Mouse (Mus musculus) neural tube, embryonic 10.5 days (tissue): ENCODE measurements around the gene Klrb1c.
A peak's percentile ranks its signal among the peaks of the same experiment; 100 is the strongest.
"Not testable (repeated sequence)": the region's sequence is repeated elsewhere in the genome, so short reads cannot be mapped to it uniquely, and the experiment has no call there.

Experiments used
- DNase-seq: peaks from one replicate; pipeline ENCODE4 v3.0.0-alpha.2; 2017; ENCODE audit warnings: low spot score; ENCODE audit errors: extremely low spot score

Gene Klrb1c

DNA sequence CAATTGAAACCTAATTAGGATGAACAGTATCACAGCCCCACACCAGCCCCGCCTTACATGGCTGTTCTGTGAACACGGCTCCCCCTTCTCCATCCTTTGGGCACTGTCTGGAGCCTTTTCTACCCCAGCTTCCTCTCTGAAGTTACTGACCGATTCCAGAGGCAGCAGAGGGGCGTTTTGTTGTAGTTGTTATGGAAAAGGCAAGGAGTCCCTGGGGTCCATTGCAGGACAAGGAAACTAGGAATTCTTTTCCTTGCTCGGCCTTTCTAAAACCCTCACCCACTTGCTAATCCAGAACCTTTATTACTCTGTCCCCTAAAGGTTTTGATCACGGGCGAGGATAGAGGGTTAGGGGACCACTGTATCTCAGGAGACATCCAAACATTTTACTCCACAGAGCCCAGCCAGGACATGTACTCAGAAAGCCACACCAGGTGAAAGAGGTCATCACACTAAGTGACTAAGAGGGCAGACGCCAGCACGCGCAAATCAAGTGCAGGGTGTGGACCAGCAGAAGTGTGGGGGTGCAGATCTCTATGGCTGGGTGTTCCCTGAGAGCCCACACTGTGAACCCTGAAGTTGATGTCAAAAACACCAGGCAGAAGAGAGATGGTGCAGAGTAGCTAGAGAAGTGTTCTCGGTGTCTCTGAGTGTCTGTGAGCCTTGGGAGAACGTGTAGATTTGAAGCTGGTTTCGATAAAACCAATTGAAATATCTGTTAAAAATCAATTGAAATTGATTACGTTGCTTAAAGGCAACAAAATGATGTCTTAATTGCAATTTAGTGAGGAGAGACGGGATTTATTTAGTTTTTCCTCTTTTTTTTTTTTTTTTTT is 9.1 kb upstream of the Klrb1c start:
- DNase-seq: peak; percentile 48

DNA sequence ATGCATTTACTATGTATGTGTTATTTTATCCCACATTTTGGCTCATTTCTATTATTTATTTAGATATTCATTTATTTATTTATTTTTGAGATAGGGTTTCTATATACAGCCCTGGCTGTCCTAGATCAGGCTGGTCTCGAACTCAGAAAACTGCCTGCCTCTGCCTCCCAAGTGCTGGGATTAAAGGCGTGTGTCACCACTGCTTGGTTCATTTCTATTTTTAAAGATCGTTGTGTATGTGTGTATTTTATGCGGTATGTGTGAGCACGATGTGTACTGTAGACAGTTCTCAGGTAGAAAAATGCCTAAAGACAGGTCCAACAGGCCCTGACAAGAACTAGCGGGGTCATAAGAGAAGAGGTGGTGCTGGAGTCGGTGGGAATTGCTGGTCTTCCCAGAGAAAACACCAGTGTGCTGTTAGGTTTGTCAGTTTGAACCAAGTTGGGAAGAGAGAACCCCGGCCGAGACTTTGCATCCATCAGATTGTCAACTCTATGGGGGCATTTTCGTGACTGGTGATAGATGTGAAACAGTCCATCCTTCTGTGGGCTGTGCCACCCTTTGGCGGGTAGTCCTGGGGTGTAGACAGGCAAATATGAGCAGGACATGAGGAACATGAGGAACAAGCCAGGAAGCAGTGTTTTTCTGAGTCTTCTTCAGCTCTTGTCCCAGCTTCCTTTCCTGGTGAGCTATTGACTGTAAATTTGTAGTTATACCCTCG is 8.3 kb upstream of the Klrb1c start:
- DNase-seq: no peak

DNA sequence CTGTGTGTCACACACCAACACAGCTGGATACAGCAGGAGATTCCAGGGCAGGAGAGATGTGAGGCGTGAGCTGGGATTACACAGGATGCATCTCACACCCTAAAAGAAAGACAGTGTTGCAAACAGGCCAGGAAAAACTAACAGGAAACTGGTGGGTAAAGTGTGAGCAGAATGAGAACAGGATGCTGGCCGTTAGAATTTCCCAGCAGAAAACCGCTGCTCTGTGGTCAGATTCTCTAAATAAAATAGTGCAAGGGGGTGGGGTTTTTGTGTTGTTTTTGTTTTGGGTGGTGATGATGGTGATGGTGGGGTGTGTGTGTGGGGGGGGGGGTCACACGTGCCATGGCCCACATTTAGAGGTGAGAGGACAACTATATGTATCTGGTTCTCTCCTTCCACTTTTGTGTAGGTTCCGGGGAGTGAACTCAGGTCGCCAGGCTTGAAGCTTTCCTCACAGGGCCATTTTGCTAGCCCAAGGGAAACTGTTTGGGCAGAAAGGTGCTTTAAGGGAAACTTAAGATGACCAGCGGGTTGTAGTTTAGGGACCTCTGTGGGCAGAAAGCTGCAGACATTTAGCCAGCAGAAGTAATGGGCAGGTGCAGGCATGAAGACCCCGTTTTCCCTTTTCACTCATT is 7.4 kb upstream of the Klrb1c start:
- no peak for DNase-seq

DNA sequence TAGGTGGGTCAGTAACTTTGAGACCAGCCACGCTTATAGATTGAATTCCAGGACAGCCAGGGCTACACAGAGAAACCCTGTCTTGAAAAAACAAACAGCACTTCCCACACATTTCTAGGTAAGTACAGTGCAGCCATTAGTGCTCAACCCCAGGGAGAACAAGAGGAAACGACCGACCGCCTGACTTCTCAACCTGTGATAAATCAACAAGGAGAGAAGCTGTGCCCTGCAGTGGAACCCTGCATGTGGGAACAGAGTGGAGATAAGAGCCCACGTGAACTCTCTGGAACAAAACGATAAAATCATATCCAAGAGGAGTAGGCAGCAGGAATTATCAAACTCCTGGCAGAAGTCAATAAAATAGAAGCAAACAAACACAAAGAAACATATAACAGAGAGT is 4.7 kb upstream of the Klrb1c start:
- no peak for DNase-seq

DNA sequence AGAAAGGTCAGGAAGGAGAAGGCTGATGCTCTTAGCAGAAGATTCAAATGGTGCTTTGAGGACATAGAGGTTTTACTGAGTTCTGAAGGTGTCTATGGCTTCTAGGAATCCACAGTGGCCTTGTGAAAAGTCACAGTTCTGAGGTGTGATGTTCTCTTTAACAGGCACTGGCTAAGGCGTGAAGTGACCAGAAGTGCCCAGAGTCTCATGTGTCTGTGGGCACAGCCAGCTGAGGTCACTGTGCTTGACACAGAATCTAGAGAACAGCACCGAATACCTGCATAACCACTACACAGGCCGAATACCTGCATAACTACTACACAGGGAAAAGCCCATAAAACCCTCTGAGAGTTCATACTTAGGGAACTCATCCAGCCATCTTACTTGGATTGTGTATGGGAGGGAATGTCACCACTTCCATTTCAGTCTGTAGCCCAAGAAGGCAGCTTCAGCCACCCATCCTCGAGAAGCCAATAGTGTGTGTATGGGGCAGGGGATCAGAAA is 1.5 kb upstream of the Klrb1c start:
- DNase-seq: not testable (repeated sequence)

DNA sequence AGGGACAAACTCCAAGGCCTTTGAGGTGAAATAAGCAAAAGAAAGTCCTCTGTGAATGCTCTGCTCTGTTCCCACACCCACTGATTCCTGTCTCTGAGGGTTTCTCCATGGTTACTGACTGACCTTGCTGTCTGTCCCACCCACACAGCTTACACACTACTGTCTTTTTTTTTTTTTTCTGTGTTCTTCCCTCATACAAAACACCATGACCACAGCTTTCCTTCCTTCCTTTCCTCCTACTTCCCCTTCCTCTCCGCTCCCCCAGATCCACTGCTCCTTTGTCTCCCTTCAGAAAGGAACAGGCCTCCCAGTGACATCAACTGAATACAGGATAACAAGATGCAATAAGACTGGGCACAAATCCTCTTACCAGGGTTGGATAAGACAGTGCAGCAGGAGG is 498 bp downstream of the Klrb1c start:
- no peak for DNase-seq

DNA sequence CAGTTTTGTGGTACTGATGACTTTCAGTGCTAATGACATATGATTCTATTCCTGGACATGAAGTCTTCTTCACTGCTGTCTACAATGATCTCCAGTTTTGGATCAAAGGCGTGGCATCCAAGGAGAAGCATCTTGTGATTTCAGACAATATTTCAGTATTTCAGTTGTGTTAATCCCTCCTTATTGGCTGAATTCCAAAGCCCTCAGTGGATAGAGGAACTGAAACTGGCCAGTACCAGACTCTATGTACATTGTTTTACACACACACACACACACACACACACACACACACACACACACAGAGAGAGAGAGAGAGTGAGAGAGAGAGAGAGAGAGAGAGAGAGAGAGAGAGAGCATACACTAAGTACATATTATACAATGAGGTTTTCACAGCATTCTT is 2.6 kb downstream of the Klrb1c start:
- not testable (repeated sequence) for DNase-seq

DNA sequence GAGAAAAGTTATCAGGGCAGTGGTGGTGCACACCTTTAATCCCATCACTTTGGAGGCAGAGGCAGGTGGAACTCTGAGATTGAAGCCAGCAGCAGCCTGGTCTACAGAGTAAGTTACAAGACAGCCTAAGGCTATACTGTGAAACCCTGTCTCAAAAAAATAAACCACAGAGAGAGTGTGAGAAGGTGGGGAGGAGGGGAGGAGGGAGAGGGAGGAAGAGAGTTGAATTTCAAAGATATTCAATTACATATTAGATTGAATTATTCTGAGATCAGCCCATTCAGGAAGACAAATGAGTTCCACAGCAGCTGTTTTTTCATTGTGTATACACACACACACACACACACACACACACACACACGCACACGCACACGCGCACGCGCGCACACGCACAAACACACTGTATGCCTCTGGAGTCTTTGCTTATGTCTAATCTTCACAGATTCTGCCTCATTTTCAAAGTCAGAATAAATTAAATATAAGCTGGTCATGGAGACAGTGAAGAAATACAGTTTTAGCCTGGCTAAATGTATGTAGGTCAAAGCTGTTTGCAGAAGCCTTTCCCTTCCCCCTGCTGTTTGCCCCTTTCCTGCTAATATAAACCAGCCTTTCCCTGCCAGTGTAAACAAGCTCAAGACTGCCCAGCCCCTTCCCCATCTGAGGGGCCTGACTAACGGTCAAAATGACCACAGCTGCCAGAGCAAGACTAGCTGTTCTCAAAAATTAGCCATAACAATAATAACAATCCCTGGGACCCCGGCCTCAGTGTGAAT is 19.3 kb downstream of the Klrb1c start:
- no peak for DNase-seq

DNA sequence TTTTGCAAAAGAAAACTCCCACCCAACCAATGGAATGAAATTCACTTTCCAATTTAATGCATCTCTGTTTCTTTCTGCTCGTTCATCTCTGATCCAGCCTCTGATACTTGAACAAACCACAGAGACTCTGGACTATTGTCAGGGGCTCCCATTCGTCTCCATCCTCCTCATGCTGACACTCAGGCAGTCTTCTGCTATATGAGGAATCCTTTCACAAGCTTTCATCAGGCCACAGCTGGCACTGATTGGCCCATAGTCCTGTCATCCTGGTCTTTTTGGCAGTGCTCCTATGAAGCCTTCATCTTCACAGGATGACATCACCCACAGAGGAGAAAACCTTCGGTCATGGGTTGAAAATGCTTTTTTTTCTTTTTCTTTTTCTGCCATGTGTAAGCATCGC is 21.0 kb downstream of the Klrb1c start:
- no peak for DNase-seq

DNA sequence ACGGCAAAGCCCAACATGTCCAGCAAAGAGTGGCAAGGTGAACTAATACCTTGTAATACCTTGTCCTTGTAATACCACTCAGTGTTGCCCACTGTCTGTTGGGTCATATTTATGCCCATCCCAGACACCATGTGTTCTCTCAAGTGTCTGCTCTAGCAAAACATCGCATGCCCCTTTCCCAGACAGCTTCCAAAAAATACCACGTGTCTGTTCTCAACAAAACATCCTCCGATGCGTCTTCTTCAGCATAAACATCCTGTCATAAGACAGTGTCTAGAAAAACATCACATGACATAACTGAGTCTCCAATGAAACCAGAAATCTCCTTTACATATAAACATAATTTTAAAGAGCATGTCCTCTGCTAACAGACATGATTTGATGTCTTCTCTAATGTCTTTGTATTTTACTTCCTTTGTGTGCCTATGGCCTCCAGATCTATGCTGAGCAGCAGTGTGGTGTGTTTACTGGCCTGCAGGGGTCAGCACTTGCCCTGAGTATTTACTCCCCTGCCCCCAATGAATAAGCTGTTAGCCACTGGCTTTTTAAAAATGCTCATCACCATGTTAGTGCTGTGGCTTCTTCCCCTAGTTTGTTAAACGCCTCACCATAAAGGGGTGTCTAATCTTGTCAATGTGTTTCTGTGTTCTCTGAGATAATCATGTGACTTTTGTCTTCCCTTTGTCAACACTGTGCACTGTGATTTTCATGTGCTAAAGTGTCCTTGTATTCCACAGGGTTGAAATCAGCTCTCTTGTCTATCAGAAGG is 22.3 kb downstream of the Klrb1c start:
- DNase-seq: not testable (repeated sequence)

DNA sequence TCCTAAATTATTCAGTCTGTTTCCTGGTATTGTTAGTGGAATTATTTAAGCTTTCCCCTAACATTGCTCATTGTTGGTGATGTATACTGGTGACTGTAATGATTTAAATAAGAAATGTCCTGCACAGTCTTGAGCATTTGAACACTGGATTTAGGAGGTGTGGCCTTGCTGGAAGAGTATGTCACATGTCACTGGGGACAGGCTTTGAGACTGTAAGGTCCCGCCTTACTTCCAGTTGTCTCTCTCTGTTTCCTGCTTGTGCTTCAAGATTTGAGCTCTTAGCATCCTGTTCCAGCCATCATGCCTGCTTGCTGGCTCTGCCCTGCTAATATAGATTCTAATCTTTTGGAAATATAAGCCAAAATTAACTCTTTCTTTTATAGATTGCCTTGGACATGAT is 23.8 kb downstream of the Klrb1c start:
- DNase-seq: no peak

DNA sequence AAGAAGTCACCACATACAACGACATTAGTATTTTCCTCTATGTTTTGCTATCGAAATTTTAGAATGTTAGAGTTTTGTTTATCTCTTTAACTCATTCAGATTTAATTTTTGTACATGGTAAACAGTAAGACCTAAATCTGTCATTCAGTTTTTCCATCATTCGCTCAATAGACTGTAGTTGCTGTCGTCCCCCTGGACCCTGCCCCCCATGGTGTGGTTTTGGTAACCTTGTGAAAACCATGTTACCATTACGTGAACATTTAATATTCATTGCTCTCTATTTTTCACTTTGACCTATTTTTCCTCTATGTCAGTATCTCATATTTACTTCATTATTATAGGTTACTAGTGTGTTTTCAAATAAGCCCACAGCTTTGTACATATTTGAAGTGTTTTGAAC is 24.4 kb downstream of the Klrb1c start:
- no peak for DNase-seq

DNA sequence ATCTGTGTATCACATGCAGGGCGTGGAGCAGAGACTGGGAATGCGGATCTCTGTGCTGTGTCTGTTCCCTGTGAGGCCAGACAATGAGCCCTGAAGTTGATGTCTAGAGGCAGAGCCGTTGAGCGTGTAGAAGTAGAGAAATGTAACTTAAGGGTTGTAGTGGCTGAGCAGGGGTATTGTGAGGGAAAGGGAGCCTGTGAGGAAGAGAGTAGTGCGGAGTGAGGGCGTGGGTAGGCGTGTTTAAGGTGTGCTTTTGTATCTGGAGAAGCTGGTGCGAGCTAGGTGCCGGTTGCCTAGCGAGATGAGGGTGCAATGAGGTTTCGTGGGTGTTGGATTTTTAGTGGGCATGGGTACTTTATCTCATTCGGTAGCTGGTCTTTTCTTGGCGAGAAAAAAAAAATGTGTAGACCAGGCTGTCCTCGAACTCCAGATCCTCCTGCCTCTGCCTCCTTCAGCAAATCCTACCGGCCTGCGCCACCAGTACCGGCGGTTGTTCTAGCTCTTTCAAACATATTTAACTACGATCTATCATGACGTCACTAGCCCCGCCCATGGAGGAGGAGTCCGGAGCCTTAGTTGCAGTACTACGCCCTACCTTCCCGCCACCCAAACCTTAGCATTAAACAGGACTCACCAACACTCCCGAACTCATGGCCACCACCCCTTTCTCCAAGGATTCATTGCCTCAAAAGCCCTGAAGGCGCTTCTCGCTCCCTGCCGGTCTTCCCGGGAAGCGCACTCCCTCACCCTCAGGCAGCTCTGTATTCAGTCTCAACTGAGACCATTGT is 25.1 kb downstream of the Klrb1c start:
- peak; percentile 99 for DNase-seq

DNA sequence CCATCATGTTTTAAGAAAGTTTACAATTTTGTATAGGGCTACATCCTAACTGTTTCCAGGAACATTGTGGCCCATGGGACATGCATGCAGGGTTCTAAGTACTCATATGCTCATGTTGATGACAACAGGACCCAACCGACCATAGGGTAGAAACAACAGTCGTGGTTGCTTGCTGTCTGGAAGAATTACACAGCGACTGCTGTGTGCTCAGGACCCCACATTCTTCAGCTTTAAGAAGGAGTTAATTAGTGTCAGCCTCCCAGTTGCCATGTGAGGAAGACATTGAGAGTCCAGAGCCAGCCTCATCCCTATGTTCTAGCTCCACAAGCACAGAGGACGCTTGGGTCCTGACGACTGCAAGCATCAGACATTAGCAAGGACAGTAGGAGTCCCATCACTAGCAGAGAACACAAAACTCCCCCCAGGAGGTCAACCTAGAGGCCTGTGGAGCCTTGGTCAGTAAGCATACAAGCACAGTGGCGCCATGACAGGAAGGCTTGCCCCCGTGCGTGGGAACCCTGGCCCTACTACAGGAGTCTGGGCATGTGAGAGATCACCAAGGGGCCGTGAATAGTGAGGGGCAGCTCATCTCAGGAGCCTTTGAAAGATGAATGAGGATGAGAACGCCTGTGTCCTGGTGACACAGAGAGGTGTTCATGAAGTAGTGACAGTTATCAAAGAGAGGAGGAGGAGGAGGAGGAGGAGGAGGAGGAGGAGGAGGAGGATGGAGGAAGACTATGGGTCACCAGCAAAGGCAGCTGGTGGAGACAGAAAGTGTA is 25.9 kb downstream of the Klrb1c start:
- DNase-seq: not testable (repeated sequence)

DNA sequence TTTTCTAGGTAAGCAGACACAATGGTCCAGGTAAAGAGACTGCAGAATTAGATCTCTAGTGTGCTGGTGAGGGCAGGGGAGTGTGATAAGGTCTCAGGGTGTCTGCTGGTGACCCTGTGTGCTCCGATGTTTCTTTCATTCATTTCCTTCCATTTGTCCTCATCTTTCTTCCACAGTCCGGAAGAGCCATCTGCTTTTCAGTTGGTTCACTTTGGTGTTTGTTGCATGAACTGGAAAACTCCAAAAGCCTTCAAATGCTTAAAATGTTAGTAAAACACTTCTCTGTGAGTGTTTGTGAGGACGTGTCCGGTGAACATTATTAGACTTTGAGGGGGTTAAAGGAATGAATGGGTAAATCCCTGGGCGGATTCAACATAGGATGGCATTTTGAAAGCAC is 27.9 kb downstream of the Klrb1c start:
- DNase-seq: peak; percentile 47

DNA sequence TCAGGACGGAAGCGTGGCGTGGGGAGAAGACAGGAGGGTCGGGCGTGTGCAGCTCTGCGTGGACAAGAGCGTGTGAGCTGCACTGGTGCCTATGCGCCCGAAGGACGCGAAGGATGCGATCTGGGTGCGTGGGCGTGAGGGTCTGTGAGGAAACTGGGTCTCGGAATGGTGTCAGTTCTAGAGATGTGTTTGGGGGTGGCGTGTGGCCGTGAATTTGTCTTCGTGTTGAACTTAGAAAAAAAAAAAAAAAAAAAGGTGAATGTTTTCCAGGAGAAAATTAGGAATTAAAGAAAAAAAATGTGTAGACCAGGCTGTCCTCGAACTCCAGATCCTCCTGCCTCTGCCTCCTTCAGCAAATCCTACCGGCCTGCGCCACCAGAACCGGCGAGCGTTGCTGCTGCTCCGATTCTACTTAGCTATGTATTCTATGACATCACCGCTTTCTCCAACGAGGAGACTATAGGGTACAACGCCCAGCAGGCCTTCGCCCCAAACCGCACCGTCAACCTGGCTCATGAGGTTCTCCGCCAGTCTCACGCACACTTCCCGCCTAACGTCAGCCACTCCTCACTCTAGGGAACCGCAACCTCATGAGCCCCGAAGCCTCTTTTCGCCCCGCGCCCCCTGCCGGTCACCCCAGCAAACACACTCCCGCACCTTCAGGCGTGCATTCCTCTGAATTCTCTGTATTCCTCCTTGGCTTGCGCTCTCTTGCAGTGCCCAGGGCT is 28.4 kb downstream of the Klrb1c start:
- DNase-seq: peak; percentile 94

DNA sequence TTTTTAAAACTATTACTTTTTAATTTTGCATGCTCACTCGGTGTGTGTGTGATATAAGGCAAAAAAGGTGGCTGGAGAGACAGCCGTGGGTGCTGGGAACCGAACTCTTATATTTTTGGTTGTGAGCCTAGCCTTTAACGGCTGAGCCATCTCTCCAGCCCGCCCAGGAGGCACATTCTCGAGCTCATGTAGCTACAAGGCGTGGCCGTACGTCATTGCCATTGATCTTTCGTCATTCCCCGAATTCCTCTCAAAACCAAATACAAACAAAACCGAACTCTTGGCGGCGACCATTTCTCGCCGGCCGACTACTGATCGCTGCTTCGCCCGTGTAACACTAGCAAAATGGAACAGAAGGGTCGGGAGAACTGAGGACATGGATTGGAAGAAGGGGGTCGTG is 29.0 kb downstream of the Klrb1c start:
- peak; percentile 91 for DNase-seq

DNA sequence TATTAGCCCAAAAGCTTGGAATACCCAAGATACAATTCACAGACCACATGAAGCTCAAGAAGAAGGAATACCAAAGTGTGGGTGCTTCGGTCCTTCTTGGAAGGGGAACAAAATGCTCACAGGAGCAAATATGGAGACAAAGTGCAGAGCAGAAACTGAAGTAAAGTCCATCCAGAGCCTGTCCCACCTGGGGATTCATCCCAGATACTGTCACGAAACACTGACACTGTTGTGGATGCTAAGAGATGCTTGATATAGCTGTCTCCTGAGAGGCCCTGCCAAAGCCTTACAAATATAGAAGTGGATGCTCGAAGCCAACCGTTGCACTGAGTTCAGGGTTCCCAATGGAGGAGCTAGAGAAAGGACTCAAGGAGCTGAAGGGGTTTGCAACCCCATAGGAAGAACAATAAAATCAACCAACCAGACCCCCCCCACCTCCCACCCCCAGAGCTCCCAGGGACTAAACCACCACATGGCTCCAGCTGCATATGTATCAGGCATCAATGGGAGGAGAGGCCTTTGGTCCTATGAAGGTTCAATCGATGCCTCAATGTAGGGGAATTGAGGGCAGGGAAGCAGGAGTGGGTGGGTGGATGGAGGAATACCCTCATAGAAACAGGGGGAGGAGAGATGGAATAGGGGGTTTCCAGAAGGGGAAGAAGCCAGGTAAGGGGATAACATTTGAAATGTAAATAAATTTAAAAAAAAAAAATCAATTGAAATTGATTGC is 29.6 kb downstream of the Klrb1c start:
- DNase-seq: no peak
